Mouse (Mus musculus): Measurements from ENCODE around the gene Pcnx3.

Pcnx3 gene

GRCm38 (mm10) chr19:5713255-5713654, 24.5 kb upstream of the Pcnx3 start:
- WGBS, result 68% methylated on average over 5 of the region's 5 CpGs

- WGBS, result 85% methylated on average over 14 of the region's 14 CpGs
These were observed 23.3 kb upstream of the Pcnx3 start for GRCm38 (mm10) chr19:5711907-5712460.

GRCm38 (mm10) chr19:5711218-5711617, 22.5 kb upstream of the Pcnx3 start:
- whole genome bisulfite sequencing, result 8% methylated on average over 3 of the region's 3 CpGs

GRCm38 (mm10) chr19:5710581-5710980, 21.9 kb upstream of the Pcnx3 start:
- WGBS, result 89% methylated on average over 8 of the region's 8 CpGs

DNA sequence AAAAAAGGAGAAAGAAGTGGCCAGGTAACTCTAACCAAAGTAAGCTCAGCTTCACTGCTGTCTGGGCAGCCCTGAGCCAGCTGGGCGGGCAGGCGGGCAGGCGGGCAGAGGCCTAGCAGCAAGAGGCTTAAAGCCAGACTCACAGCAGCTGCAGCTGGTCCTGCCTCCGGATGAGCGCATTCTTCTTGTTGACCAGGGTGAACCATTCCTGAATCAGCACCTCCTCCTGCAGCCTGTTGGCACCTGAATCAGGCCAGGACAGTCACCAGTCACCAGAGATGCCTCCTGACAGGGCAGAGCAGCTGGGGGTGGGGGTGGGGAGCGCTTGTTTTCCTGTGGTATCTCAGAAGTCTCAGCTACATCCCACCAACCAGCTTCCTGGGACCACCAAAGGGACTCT, 21.4 kb upstream of the Pcnx3 start:
- 89% methylated on average over 6 of the region's 6 CpGs for WGBS

GRCm38 (mm10) chr19:5704801-5705571, 16.3 kb upstream of the Pcnx3 start:
- 37% methylated on average over 10 of the region's 10 CpGs for WGBS

GRCm38 (mm10) chr19:5704163-5704800, 15.6 kb upstream of the Pcnx3 start, which contains the start of gene Kcnk7:
TSS of gene Kcnk7 (plus strand) at chr19:5704367.
- WGBS, result 56% methylated on average over 17 of the region's 17 CpGs

DNA sequence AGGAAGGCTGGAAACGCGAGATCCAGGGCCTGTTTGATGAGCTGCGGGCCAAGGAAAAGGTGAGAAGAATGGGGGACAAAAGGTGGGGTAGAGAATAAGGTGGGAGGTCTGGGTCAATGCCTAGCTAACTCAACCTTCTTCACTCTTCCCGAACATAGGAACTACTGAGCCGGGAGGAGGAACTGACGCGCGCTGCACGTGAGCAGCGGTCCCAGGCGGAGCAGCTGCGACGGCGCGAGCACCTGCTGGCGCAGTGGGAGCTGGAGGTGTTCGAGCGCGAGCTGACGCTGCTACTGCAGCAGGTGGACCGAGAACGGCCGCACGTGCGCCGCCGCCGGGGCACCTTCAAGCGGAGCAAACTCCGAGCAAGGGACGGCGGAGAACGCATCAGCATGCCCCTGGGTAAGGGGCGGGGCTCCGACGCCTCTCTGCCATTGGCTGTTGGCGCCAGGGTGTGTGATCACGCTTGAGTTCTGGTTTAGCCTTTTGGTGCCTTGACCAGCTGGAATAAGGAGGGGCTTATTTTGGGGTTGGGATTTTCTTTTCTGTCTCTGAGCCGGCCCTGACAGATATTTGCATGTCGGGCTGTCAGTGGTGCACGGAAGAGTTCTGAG, 7.2 kb upstream of the Pcnx3 start:
- WGBS, result 63% methylated on average over 41 of the region's 41 CpGs

DNA sequence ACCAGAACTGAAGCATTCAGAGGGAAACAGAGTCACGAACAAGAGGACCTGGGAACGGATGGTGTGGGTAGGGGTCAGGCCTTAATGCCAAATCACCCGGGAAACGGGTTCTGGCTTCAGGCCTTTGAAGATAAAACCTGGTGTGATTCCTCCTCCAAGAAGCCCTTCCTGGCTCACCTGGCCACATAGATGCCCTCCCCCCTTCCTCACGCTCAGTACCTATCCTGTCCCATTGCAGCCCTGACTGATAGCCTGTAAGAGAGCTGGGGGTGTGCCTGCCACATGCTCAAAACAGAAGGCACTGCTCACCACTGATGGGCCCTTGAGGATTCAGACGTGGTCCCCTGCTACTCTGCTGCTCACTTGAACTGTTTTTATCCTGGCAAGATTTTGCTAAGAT, 5.1 kb upstream of the Pcnx3 start:
- WGBS, result 80% methylated on average over 6 of the region's 6 CpGs

GRCm38 (mm10) chr19:5692913-5693396, 4.2 kb upstream of the Pcnx3 start:
- 37% methylated on average over 10 of the region's 10 CpGs for WGBS

GRCm38 (mm10) chr19:5692086-5692912, 3.6 kb upstream of the Pcnx3 start:
- WGBS, result 43% methylated on average over 10 of the region's 10 CpGs

DNA sequence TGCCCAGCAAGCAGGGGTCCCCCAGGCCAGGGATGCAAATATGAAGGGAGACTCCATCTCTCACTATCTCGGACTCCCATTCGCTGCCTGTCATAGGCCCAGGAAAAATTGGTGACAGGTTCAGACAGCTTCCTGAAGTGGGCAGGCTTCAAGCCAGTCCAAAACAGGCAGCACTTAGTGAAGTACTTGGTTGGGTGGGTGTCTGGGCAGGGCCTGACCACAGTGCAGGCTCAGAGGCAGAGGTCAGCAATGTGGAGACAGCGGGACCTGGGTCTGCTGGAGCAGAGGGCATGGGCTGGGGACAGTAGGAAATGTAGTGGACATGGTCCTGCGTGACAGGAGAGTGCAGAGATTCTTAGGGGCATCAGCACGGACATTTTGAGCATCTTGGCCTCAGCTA, 2.9 kb upstream of the Pcnx3 start:
- WGBS, result 53% methylated on average over 5 of the region's 5 CpGs

DNA sequence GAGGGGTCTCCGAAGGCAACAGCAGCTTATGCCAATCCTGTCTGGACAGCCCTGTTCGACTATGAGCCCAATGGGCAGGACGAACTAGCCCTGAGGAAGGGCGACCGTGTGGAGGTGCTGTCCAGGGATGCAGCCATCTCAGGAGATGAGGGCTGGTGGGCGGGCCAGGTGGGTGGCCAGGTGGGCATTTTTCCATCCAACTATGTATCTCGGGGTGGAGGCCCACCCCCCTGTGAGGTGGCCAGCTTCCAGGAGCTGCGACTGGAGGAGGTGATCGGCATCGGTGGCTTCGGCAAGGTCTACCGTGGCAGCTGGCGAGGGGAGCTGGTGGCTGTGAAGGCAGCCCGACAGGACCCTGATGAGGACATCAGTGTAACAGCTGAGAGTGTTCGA, 1.6 kb upstream of the Pcnx3 start:
- 42% methylated on average over 15 of the region's 15 CpGs for WGBS

- WGBS, result 5% methylated on average over 42 of the region's 42 CpGs
These were observed 1.0 kb upstream of the Pcnx3 start for GRCm38 (mm10) chr19:5689565-5690342.

- WGBS, result 1% methylated on average over 7 of the region's 7 CpGs
These were observed 350 bp upstream of the Pcnx3 start for GRCm38 (mm10) chr19:5689088-5689428.

- WGBS, result 20% methylated on average over 9 of the region's 9 CpGs
These were observed 970 bp downstream of the Pcnx3 start for GRCm38 (mm10) chr19:5687738-5688137.

DNA sequence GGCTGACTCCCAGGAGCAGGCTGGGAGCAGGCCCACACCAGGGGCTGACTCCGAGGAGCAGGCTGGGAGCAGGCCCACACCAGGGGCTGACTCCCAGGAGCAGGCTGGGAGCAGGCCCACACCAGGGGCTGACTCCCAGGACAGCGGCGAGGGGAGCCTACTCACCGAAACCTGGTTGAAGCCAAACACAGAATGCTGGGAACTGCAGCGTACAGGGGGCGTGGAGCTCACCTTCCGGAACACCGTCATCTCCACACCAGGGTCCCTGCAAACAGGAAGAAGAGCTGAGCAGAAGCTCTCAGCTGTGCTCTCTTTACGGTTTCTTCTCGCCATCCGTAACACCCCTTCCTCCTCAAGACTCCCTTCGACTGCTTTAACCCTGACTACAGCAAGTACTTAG, 1.8 kb downstream of the Pcnx3 start:
- 89% methylated on average over 12 of the region's 12 CpGs for WGBS

DNA sequence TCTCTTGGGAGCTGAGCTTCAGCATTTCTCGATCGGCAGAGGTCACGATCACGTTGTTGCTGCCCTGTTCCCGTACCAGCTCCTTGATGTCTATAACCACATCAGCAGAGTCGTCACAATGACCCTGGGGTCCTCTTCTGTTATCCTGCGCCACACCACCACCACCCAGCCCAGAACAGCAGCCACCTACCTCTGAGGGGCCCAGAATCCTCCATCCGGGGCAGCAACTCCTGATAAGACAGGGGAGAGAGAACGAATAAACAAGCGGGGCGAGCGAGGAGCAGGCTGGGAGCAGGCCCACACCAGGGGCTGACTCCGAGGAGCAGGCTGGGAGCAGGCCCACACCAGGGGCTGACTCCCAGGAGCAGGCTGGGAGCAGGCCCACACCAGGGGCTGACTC, 2.3 kb downstream of the Pcnx3 start:
- WGBS, result 93% methylated on average over 13 of the region's 13 CpGs

GRCm38 (mm10) chr19:5685861-5686260, 2.8 kb downstream of the Pcnx3 start:
- 94% methylated on average over 11 of the region's 11 CpGs for WGBS

DNA sequence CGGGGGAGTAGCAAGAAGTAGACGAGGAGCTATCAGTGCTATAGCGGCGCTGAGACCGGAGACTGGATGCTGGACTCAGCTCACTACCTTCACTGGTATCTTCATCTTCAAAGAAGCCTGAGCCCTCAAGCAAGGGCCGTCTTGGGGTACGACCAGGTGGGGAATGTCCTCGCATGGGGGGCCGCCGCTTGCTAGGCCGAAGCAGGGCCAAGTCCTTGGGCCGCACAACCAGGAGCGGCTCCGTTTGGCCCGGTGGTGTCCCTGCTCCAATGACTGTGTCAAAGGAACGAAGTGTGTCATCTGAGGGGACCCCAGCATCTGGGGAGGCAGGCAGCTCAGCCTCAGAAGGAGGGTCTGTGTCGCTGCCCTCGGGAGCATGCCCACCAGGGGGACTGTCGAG, 3.3 kb downstream of the Pcnx3 start:
- 94% methylated on average over 19 of the region's 19 CpGs for WGBS

DNA sequence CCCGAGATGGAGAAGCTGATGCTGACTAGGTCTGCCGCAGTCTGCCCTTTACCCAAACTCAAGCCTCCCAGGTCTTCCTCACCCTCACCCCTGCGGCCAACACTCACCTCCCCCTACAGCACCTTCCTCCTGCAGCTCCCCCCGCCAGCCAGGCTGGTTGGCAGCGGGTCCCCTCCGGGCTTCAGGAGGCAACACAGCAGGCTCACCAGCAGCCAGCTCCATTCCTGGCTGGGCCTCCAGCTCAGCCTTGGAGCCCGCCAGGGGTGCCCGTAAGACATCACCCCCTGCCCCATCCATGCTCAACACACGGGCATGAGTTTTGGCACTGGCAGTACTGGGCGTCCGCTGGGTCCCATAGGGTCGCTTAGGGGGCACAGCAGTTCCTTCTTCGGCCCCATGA, 3.7 kb downstream of the Pcnx3 start:
- 90% methylated on average over 13 of the region's 13 CpGs for WGBS
